9 mouse cellular contexts compared by ENCODE assay signal in the genomic region with DNA sequence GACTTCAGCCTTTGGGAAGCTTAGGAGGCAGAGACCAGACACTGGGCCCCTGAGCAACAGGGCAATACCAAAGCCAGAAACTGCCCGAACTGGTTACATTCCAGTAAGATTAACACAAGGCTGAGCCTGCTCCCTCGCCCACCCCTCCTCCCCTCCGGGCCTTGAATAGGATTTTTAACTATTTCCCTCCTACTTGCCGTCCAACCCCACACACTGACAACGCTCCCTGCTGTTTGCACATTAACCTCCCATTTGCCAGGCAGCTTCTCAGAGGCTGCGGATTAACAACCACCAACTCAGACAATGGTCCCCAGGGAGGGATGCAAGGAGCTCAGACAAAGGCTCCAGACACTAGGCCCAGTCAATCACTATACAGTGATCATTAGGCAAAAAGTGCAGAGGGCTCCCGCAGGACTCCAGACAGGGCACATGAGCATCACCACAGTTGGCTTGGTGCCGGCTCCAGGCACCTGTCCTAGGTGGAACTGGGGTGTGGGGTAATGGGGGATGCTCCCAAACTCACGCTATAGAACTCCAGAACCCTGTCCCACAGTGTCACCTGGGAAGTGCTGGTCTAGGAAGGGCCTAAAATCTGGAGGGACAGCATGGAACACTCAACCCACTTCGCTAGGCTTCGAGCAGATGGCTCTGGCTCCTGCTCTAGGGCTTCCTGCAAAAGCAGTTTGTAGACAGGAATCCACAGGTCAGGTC.
A peak's percentile ranks its signal among the peaks of the same experiment; 100 is the strongest.
DNase-seq lines count a peak whose midpoint lies in the region; ATAC-seq lines count a peak whose summit lies in the region.
"Had no signal": no experiment of that assay in that cellular context is flagged by ENCODE, and none has a peak within 500 bp of the region (broad histone marks: within the 10 kb centered on the region; RNA-seq: fewer than 3 reads in every experiment).

No protein-coding gene starts in this region.

- DNase-seq in kidney, adult 18-20 months = no peak
- DNase-seq in liver = peak; percentile 28
- peak; percentile 45 for DNase-seq in ovary, postnatal 14 days (ENCODE audit: low spot score)
- no peak for DNase-seq in left cerebral cortex, adult 9 months (ENCODE audit: low spot score in 2 of 2)
- DNase-seq in right cerebral cortex, postnatal 25 days = no peak
- DNase-seq in thymus, postnatal 10 days (ENCODE audit: low spot score in 2 of 2) = no peak

- peak overlapping the region; percentile 96 for H3K27ac ChIP-seq in kidney, embryonic 15.5 days
- peak overlapping the region; percentile 55 for H3K27ac ChIP-seq in forebrain, embryonic 13.5 days
- H3K27ac ChIP-seq: macrophage had no signal

- H3K9ac ChIP-seq in kidney, embryonic 15.5 days = peak overlapping the region; percentile 14; the same call in 1 of the 2 replicates
- H3K9ac ChIP-seq in forebrain, embryonic 13.5 days = peak overlapping the region; percentile 37

- no peaks in the 10 kb centered on the region for H3K36me3 ChIP-seq in kidney, embryonic 15.5 days
- H3K36me3 ChIP-seq in forebrain, embryonic 13.5 days (ENCODE audit: poor library complexity, severe bottlenecking) = no peaks in the 10 kb centered on the region

- H3K27me3 ChIP-seq in kidney, embryonic 15.5 days = no peaks in the 10 kb centered on the region
- H3K27me3 ChIP-seq in forebrain, embryonic 13.5 days = no peaks in the 10 kb centered on the region

- H3K4me2 ChIP-seq in kidney, embryonic 15.5 days = peak overlapping the region; percentile 55
- peak overlapping the region; percentile 50 for H3K4me2 ChIP-seq in forebrain, embryonic 13.5 days

- H3K9me3 ChIP-seq in kidney, embryonic 15.5 days (replicated peaks) = no peaks in the 10 kb centered on the region
- no peaks in the 10 kb centered on the region for H3K9me3 ChIP-seq in forebrain, embryonic 13.5 days (replicated peaks)

- H3K4me1 ChIP-seq in kidney, embryonic 15.5 days = peaks cover 86% of the 10 kb centered on the region
- H3K4me1 ChIP-seq in forebrain, embryonic 13.5 days = peaks cover 51% of the 10 kb centered on the region

- ATAC-seq in kidney, embryonic 15.5 days (replicated peaks; ENCODE audit: low FRiP score) = peak; percentile 59
- peak; percentile 67 for ATAC-seq in forebrain, embryonic 13.5 days

- 19% methylated on average over 11 of the region's 11 CpGs for WGBS in kidney, embryonic 15.5 days
- WGBS in forebrain, embryonic 13.5 days = 5% methylated on average over 11 of the region's 11 CpGs

- peak overlapping the region; percentile 34 for H3K4me3 ChIP-seq in kidney, embryonic 15.5 days (replicated peaks)
- H3K4me3 ChIP-seq in forebrain, embryonic 13.5 days = peak overlapping the region; percentile 23

Comparison
In these comparisons a context has a peak if more than half of its experiments do, and no peak if none do; other contexts are left out.
1. DNase-seq: peak in liver (single experiment) and ovary, postnatal 14 days (single experiment); none in kidney, adult 18-20 months (single experiment), left cerebral cortex, adult 9 months (0 of 2), right cerebral cortex, postnatal 25 days (single experiment) and thymus, postnatal 10 days (0 of 2).